Mouse (Mus musculus) C2C12 (cell line): ENCODE data around the gene Bcl2l15.
"Not testable (repeated sequence)": the region's sequence is repeated elsewhere in the genome, so short reads cannot be mapped to it uniquely, and the experiment has no call there.

ENCODE experiments used
- CEBPB ChIP-seq: IDR thresholded peaks from one replicate; pipeline ENCODE4 v1.6.1; 2011; ENCODE audit warnings: low read depth, mild to moderate bottlenecking, control low read depth, moderate library complexity
- CTCF ChIP-seq: IDR thresholded peaks from one replicate; pipeline ENCODE4 v1.5.1; 2011; ENCODE audit not compliant: control insufficient read depth, insufficient read depth, insufficient read length
- FOSL1 ChIP-seq: IDR thresholded peaks from one replicate; pipeline ENCODE4 v1.8.0; 2011; ENCODE audit warnings: mild to moderate bottlenecking, low read length; ENCODE audit not compliant: poor library complexity, insufficient read depth, severe bottlenecking
- MAX ChIP-seq: IDR thresholded peaks from one replicate; pipeline ENCODE4 v1.6.1; 2011; ENCODE audit warnings: mild to moderate bottlenecking, control low read depth
- MYOD1 ChIP-seq: IDR thresholded peaks from one replicate; pipeline ENCODE4 v1.6.1; 2011; ENCODE audit warnings: low read depth; ENCODE audit not compliant: control insufficient read depth, insufficient read length
- USF1 ChIP-seq: IDR thresholded peaks from one replicate; pipeline ENCODE4 v1.6.1; 2011; ENCODE audit warnings: low read depth, mild to moderate bottlenecking, control low read depth, moderate library complexity

DNA sequence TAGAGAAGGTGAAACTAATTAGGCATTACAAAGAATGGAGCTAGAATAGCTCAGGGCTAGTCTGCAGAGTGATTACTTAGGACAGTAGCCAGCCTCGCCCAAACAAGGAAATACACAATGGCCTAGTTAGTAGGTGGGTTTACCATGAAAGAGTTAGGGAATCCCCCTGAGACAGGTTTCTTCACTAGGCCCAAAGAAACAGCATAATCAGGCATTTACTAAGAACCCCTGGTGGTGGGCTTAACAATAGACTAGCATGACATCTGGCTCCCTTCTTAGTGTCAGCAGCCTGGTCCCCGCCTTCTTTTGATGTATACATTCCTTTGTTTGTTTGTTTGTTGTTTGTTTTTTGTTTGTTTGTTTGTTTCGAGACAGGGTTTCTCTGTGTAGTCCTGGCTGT, 7.8 kb downstream of the Bcl2l15 start:
- TF ChIP-seq CTCF, MYOD1, MAX, USF1, FOSL1, CEBPB: not testable (repeated sequence)
